Mouse (Mus musculus): ENCODE measurements around the gene Olfr1302. TPM values are rescaled to one million over a fixed set of nuclear protein-coding genes. Genes with fewer than 3 reads are reported as not detected.

Gene Olfr1302
- not detected in 2 replicates for polyA plus RNA-seq (2014; fragmentation: Nextera tagmentation; extraction: Ambion mirVana)

DNA sequence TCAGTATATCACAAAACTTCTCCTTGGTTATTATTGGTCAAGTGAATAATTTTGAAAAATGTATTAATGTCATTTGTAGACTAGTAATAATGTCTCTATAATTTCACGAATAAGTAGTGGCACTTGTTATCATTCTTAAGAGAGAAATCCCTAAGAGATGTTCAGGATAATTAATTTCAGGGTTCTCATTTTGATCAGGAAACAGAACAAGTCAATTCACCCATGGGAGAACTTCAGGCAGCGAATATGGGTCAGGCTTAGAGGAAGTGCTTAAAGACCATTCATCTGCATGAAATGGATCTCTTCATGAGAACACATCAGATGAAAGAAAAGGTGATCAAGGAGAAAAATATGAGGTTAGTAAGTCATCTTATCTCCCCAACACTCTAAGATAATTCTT lies at the start of gene Olfr1302:
Gene Olfr1302 (plus strand): TSS at position 301 of the 400 bp plus-strand sequence.
- 75% methylated on average over 2 of the region's 2 CpGs for WGBS
- no peak within 1 kb of the TSS for H3K4me2 ChIP-seq (ENCODE audit: low read depth, low read length, severe bottlenecking)
- no peak within 1 kb of the TSS for H3K4me3 ChIP-seq (ENCODE audit: low read depth, low read length)
- no peaks in the 10 kb centered on the region for H3K9me3 ChIP-seq (ENCODE audit: control insufficient read depth, low read length)
- no peaks in the 10 kb centered on the region for H3K4me1 ChIP-seq (replicated peaks; ENCODE audit: control insufficient read depth, insufficient read depth, low read length)
- ATAC-seq (replicated peaks; ENCODE audit: low FRiP score) (no peak), DNase-seq (ENCODE audit: low spot score) (no peak)
- no peaks in the 10 kb centered on the region for H3K36me3 ChIP-seq (ENCODE audit: control insufficient read depth, insufficient read depth, low read length)
- no peak within 1 kb of the TSS for H3K27ac ChIP-seq (ENCODE audit: low read depth, low read length)
- no peak within 1 kb of the TSS for H3K9ac ChIP-seq (ENCODE audit: low read length)
- H3K27me3 ChIP-seq (ENCODE audit: control insufficient read depth, insufficient read depth, low read length) = no peaks in the 10 kb centered on the region

DNA sequence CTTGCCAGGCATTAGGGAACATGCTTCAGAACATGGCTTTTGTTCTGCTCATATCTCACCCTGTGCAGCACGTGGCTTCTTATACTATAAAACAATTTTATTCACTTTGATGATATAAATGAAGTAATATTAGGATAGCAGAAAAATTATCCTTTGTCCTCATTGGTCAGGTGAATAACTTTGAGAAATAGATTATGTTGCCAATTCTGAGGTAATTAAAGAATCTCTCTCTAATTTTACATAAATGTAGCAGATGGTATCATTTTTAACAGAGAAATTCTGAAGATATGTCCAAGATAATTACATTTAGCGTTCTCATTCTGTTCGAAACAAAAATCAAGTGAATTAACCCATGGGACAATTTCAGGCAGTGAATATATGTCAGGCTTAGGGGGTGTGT lies 26.5 kb upstream of the Olfr1302 start, which contains the start of gene Olfr1301:
Gene Olfr1301 (plus strand): TSS at position 301 of the 400 bp plus-strand sequence.
- Histone ChIP-seq H3K27me3 (ENCODE audit: control insufficient read depth, insufficient read depth, low read length) (no peaks in the 10 kb centered on the region), H3K4me3 (ENCODE audit: low read depth, low read length) (no peak within 1 kb of the TSS), H3K9me3 (ENCODE audit: control insufficient read depth, low read length) (no peaks in the 10 kb centered on the region), H3K36me3 (ENCODE audit: control insufficient read depth, insufficient read depth, low read length) (no peaks in the 10 kb centered on the region), H3K4me2 (ENCODE audit: low read depth, low read length, severe bottlenecking) (no peak within 1 kb of the TSS), H3K9ac (ENCODE audit: low read length) (no peak within 1 kb of the TSS), H3K27ac (ENCODE audit: low read depth, low read length) (no peak within 1 kb of the TSS), H3K4me1 (replicated peaks; ENCODE audit: control insufficient read depth, insufficient read depth, low read length) (no peaks in the 10 kb centered on the region)
- DNase-seq (ENCODE audit: low spot score) (no peak), ATAC-seq (replicated peaks; ENCODE audit: low FRiP score) (no peak)
- WGBS = 87% methylated on average over 3 of the region's 3 CpGs

DNA sequence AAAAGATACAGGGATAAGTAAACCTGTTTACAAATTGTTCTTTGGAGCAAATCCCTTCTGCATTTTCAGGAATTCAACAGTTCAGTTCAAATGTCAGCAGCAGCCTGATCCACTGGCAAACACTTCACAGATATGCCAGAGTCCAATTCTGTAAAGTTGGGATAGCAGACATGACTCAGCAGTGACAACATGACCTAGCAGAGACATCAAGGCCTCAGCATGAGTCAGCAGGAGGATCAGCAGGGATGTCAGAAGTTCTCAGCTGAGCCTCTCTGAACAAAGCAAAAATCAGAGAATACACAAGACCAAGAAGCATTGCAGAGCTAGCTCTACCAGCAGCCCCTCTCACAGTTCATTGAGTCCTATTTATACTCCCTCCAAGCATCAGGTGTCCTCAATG lies 35.7 kb downstream of the Olfr1302 start:
- H3K36me3 ChIP-seq (ENCODE audit: control insufficient read depth, insufficient read depth, low read length) = no peaks in the 10 kb centered on the region
- H3K27ac ChIP-seq (ENCODE audit: low read depth, low read length) = no peak overlapping the region
- H3K4me1 ChIP-seq (replicated peaks; ENCODE audit: control insufficient read depth, insufficient read depth, low read length) = no peaks in the 10 kb centered on the region
- no peak for DNase-seq (ENCODE audit: low spot score)
- no peaks in the 10 kb centered on the region for H3K9me3 ChIP-seq (ENCODE audit: control insufficient read depth, low read length)
- no peak overlapping the region for H3K4me2 ChIP-seq (ENCODE audit: low read depth, low read length, severe bottlenecking)
- H3K4me3 ChIP-seq (ENCODE audit: low read depth, low read length) = no peak overlapping the region
- no peaks in the 10 kb centered on the region for H3K27me3 ChIP-seq (ENCODE audit: control insufficient read depth, insufficient read depth, low read length)
- no peak overlapping the region for H3K9ac ChIP-seq (ENCODE audit: low read length)
- ATAC-seq (replicated peaks; ENCODE audit: low FRiP score) = no peak

DNA sequence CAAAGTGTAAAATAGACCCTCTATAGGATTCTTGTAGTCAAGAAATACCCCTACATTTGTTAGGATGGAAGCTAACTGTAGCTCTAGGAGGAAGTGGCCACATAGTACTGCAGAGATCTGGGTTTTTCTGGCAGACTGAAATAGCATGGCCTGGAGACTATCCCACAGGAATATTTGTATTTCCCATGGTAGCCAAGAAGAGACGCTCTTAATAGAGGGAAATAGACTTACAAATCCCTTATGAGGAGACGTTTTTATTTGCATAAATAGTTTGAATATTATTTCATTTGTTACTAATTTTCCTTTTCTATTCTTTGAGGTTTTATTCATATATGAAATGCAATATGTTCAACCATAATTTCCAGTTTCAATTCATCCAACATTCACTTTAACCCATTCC lies 43.0 kb downstream of the Olfr1302 start, which contains the start of gene Olfr1303:
Gene Olfr1303 (minus strand): TSS at position 101 of the 400 bp plus-strand sequence.
- no peaks in the 10 kb centered on the region for H3K9me3 ChIP-seq (ENCODE audit: control insufficient read depth, low read length)
- DNase-seq (ENCODE audit: low spot score) (no peak), ATAC-seq (replicated peaks; ENCODE audit: low FRiP score) (no peak)
- H3K4me3 ChIP-seq (ENCODE audit: low read depth, low read length) = no peak within 1 kb of the TSS
- no peak within 1 kb of the TSS for H3K4me2 ChIP-seq (ENCODE audit: low read depth, low read length, severe bottlenecking)
- no peaks in the 10 kb centered on the region for H3K36me3 ChIP-seq (ENCODE audit: control insufficient read depth, insufficient read depth, low read length)
- H3K4me1 ChIP-seq (replicated peaks; ENCODE audit: control insufficient read depth, insufficient read depth, low read length) = no peaks in the 10 kb centered on the region
- no peak within 1 kb of the TSS for H3K27ac ChIP-seq (ENCODE audit: low read depth, low read length)
- 85% methylated on average over 2 of the region's 2 CpGs for WGBS
- H3K27me3 ChIP-seq (ENCODE audit: control insufficient read depth, insufficient read depth, low read length) = no peaks in the 10 kb centered on the region
- H3K9ac ChIP-seq (ENCODE audit: low read length) = no peak within 1 kb of the TSS

Other genes with a start within 250 kb of the Olfr1302 start
- gene Olfr1294, start 237.1 kb upstream of the Olfr1302 start, polyA plus RNA-seq (2014; fragmentation: Nextera tagmentation; extraction: Ambion mirVana) = not detected in 2 replicates
- gene Olfr1295, start 207.7 kb upstream of the Olfr1302 start, polyA plus RNA-seq (2014; fragmentation: Nextera tagmentation; extraction: Ambion mirVana) = not detected in 2 replicates
- not detected in 2 replicates for gene Olfr1297, start 150.9 kb upstream of the Olfr1302 start, polyA plus RNA-seq (2014; fragmentation: Nextera tagmentation; extraction: Ambion mirVana)
- gene Olfr1298, start 128.2 kb upstream of the Olfr1302 start, polyA plus RNA-seq (2014; fragmentation: Nextera tagmentation; extraction: Ambion mirVana) = not detected in 2 replicates
- gene Olfr1299, start 116.0 kb upstream of the Olfr1302 start, polyA plus RNA-seq (2014; fragmentation: Nextera tagmentation; extraction: Ambion mirVana) = not detected in 2 replicates
- gene Olfr1301, start 26.4 kb upstream of the Olfr1302 start, polyA plus RNA-seq (2014; fragmentation: Nextera tagmentation; extraction: Ambion mirVana) = not detected in 2 replicates
- 0.20 TPM in 1 of 2 replicates, not detected in the other for gene Olfr1303, start 42.9 kb downstream of the Olfr1302 start, polyA plus RNA-seq (2014; fragmentation: Nextera tagmentation; extraction: Ambion mirVana)
- gene Olfr1305, start 99.7 kb downstream of the Olfr1302 start, polyA plus RNA-seq (2014; fragmentation: Nextera tagmentation; extraction: Ambion mirVana) = not detected in 2 replicates
- gene Olfr1306, start 138.8 kb downstream of the Olfr1302 start, polyA plus RNA-seq (2014; fragmentation: Nextera tagmentation; extraction: Ambion mirVana) = not detected in 2 replicates
- gene Olfr1307, start 172.0 kb downstream of the Olfr1302 start, polyA plus RNA-seq (2014; fragmentation: Nextera tagmentation; extraction: Ambion mirVana) = 0.01 TPM in 2 replicates
- not detected in 2 replicates for gene Olfr1308, start 187.5 kb downstream of the Olfr1302 start, polyA plus RNA-seq (2014; fragmentation: Nextera tagmentation; extraction: Ambion mirVana)
- not detected in 2 replicates for gene Olfr1309, start 212.9 kb downstream of the Olfr1302 start, polyA plus RNA-seq (2014; fragmentation: Nextera tagmentation; extraction: Ambion mirVana)
- not detected in 2 replicates for gene Olfr1310, start 235.3 kb downstream of the Olfr1302 start, polyA plus RNA-seq (2014; fragmentation: Nextera tagmentation; extraction: Ambion mirVana)
- gene Olfr1311, start 247.0 kb downstream of the Olfr1302 start, polyA plus RNA-seq (2014; fragmentation: Nextera tagmentation; extraction: Ambion mirVana) = not detected in 2 replicates